Comparison of ENCODE assay signal across 8 mouse cellular contexts in genomic region chr17:25272326-25272725, GRCm38 (mm10). TPM values are rescaled to one million over a fixed set of nuclear protein-coding genes. Genes with fewer than 3 reads are reported as not detected.
DNase-seq lines count a peak whose midpoint lies in the region; ATAC-seq and TF ChIP-seq lines count a peak whose summit lies in the region.

No protein-coding gene starts in this region.

- TF ChIP-seq POLR2A in kidney, adult 2 months (IDR thresholded peaks at IDR 0.05; ENCODE audit: low read depth, low read length), result no peak

- no peaks in the 10 kb centered on the region for H3K27me3 ChIP-seq in embryonic facial prominence, embryonic 15.5 days
- H3K27me3 ChIP-seq in kidney, adult 2 months (replicated peaks; ENCODE audit: control insufficient read depth, insufficient read depth, low read length), result no peaks in the 10 kb centered on the region

- peaks cover 24% of the 10 kb centered on the region for H3K36me3 ChIP-seq in embryonic facial prominence, embryonic 15.5 days
- peaks cover 4% of the 10 kb centered on the region; the same call in 1 of the 2 replicates for H3K36me3 ChIP-seq in kidney, adult 2 months (ENCODE audit: control insufficient read depth, insufficient read depth, low read length)

- DNase-seq in thymus, postnatal 36 days, result peak; percentile 9 to 37
- DNase-seq in thymus, postnatal 10 days (ENCODE audit: low spot score in 2 of 2), result no peak
- DNase-seq in kidney, adult 2 months, result peak; percentile 50
- DNase-seq in lung, postnatal 10 days, result peak; percentile 44
- DNase-seq in yolk sac, embryonic 10.5 days (ENCODE audit: low spot score), result peak; percentile 22

- no peak for TF ChIP-seq CTCF in kidney, adult 2 months (conservative IDR thresholded peaks at IDR 0.05; ENCODE audit: insufficient read depth, insufficient read length, low read depth, low read length)

- peak overlapping the region; percentile 100 for H3K9ac ChIP-seq in embryonic facial prominence, embryonic 15.5 days

- WGBS in embryonic facial prominence, embryonic 15.5 days, result 0% methylated on average over 10 of the region's 10 CpGs
- under 1% methylated on average over 10 of the region's 10 CpGs for WGBS in kidney, adult 2 months

- H3K4me3 ChIP-seq in embryonic facial prominence, embryonic 15.5 days (replicated peaks), result peak overlapping the region; percentile 98
- peak overlapping the region; percentile 97 for H3K4me3 ChIP-seq in kidney, adult 2 months (ENCODE audit: insufficient read depth, low read depth, low read length)

- peak overlapping the region; percentile 85 for H3K4me2 ChIP-seq in embryonic facial prominence, embryonic 15.5 days (replicated peaks)

- H3K27ac ChIP-seq in embryonic facial prominence, embryonic 15.5 days (replicated peaks), result peak overlapping the region; percentile 99
- 0 out of 2 replicates have a peak overlapping the region, but pooled peaks have one; percentile 21 for H3K27ac ChIP-seq in kidney, adult 2 months (ENCODE audit: insufficient read depth, low read depth, low read length)

- H3K9me3 ChIP-seq in embryonic facial prominence, embryonic 15.5 days (replicated peaks), result no peaks in the 10 kb centered on the region

- no peak for ATAC-seq in embryonic facial prominence, embryonic 15.5 days (ENCODE audit: insufficient number of reproducible peaks, low FRiP score, low TSS enrichment, low read depth)
- ATAC-seq in cerebellum, adult (ENCODE audit: insufficient number of reproducible peaks, low FRiP score, low TSS enrichment), result no peak
- ATAC-seq in inflammation-experienced regulatory T-cells, adult 6 months, result no peak

- peaks cover 31% of the 10 kb centered on the region for H3K4me1 ChIP-seq in embryonic facial prominence, embryonic 15.5 days
- peaks cover 19% of the 10 kb centered on the region for H3K4me1 ChIP-seq in kidney, adult 2 months (ENCODE audit: control insufficient read depth, insufficient read depth, low read length)

RNA-seq across cellular contexts. Expression of gene Ube2i, which starts 2.1 kb away (rescaled TPM):
- 513 and 543 TPM in 2 replicates for polyA plus RNA-seq in embryonic facial prominence, embryonic 15.5 days (2015; fragmentation: Nextera tagmentation; extraction: Ambion mirVana)
- polyA plus RNA-seq in kidney, adult 2 months (2012; rRNA removed), result 110 and 128 TPM in 2 replicates
- 100 to 1,000 TPM; 418 to 487 (median 438) TPM for polyA plus RNA-seq in inflammation-experienced regulatory T-cells, adult 6 months (2017; shearing (Covaris generic))

RNA-seq across cellular contexts. Expression of gene Baiap3, which starts 16.2 kb away (rescaled TPM):
- 1.3 and 1.6 TPM in 2 replicates for polyA plus RNA-seq in embryonic facial prominence, embryonic 15.5 days (2015; fragmentation: Nextera tagmentation; extraction: Ambion mirVana)
- 5.6 and 6.9 TPM in 2 replicates for polyA plus RNA-seq in kidney, adult 2 months (2012; rRNA removed)
- polyA plus RNA-seq in inflammation-experienced regulatory T-cells, adult 6 months (2017; shearing (Covaris generic)), result 10 to 100 TPM in 2 of 3 experiments, 1 to 10 TPM in 1; 2.6 to 42.7 (median 10.9) TPM

RNA-seq across cellular contexts. Expression of gene Prss34, which starts 25.9 kb away (rescaled TPM):
- polyA plus RNA-seq in embryonic facial prominence, embryonic 15.5 days (2015; fragmentation: Nextera tagmentation; extraction: Ambion mirVana), result 6.9 and 7.0 TPM in 2 replicates
- not detected in 2 replicates for polyA plus RNA-seq in kidney, adult 2 months (2012; rRNA removed)
- polyA plus RNA-seq in inflammation-experienced regulatory T-cells, adult 6 months (2017; shearing (Covaris generic)), result not detected

RNA-seq across cellular contexts. Expression of gene Tsr3, which starts 32.4 kb away (rescaled TPM):
- polyA plus RNA-seq in embryonic facial prominence, embryonic 15.5 days (2015; fragmentation: Nextera tagmentation; extraction: Ambion mirVana), result 50.8 and 53.2 TPM in 2 replicates
- 20.0 and 21.6 TPM in 2 replicates for polyA plus RNA-seq in kidney, adult 2 months (2012; rRNA removed)
- polyA plus RNA-seq in inflammation-experienced regulatory T-cells, adult 6 months (2017; shearing (Covaris generic)), result 10 to 100 TPM; 30.9 to 35.3 (median 31.4) TPM

RNA-seq across cellular contexts. Expression of gene Gnptg, which starts 32.4 kb away (rescaled TPM):
- 40.8 and 42.7 TPM in 2 replicates for polyA plus RNA-seq in embryonic facial prominence, embryonic 15.5 days (2015; fragmentation: Nextera tagmentation; extraction: Ambion mirVana)
- polyA plus RNA-seq in kidney, adult 2 months (2012; rRNA removed), result 121 and 123 TPM in 2 replicates
- 10 to 100 TPM; 43.0 to 79.2 (median 61.5) TPM for polyA plus RNA-seq in inflammation-experienced regulatory T-cells, adult 6 months (2017; shearing (Covaris generic))

Comparison
In these comparisons a context has a peak if more than half of its experiments do, and no peak if none do; other contexts are left out.
1. DNase-seq: peak in thymus, postnatal 36 days (2 of 2), kidney, adult 2 months (single experiment), lung, postnatal 10 days (single experiment) and yolk sac, embryonic 10.5 days (single experiment); none in thymus, postnatal 10 days (0 of 2).